Mouse (Mus musculus) liver (tissue): ENCODE data around the gene Mfge8.

Experiments used
- DNase-seq: peaks from one replicate; pipeline ENCODE4 v3.0.0-alpha.2; 2020; ENCODE audit warnings: mixed read lengths

Mfge8 gene

GRCm38 (mm10) chr7:79129883-79130282 is 19.0 kb downstream of the Mfge8 start:
- no peak for DNase-seq

GRCm38 (mm10) chr7:79123465-79123864 is 25.4 kb downstream of the Mfge8 start:
- no peak for DNase-seq

GRCm38 (mm10) chr7:79113848-79114247 is 35.0 kb downstream of the Mfge8 start:
- DNase-seq: no peak

GRCm38 (mm10) chr7:79096492-79096891 is 52.4 kb downstream of the Mfge8 start:
- no peak for DNase-seq

GRCm38 (mm10) chr7:79089111-79089510 is 59.7 kb downstream of the Mfge8 start:
- no peak for DNase-seq
